Mouse (Mus musculus): Measurements from ENCODE around the gene Pdcd2.
"Not testable (repeated sequence)": the region's sequence is repeated elsewhere in the genome, so short reads cannot be mapped to it uniquely, and the experiment has no call there.

Gene Pdcd2

DNA sequence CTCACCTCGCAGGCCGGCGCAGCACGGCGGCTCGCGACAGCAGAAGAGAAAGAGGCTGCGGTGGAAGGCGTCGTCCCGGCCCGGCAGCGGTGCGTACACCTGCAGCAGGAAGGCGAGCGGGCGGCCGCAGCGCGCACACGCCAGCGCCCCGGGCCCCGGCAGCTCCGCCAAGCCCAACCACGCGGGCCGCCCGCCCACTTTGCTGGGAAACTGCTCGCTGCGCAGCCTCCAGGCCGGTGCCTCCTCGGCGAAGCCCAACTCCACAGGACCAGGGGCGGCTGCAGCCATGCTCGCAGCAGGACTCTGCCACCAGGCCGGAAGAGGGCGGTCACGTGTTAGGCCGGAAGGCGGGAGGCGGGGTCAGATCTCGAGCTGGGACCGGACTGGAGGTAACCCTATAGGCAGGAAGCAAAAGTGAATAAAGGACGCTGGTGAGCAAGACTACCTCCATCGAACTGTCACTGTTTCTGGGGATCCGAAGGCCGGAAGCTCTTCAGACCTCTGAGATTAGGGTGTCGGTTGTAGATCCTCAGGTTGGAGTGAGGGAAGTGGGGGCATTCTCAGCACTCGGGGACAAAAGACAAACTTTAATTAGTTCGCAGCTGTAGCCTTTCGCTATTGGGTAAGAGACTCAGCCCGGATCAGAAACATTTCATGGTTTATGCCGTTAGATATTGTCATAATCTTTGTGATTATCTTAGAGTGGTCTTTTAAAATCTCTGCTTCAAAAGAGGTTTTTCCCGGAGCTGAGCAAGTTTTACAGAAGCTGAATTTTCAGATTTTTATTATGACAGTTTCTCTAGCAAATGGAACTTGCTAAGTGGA lies at the start of gene Pdcd2:
Pdcd2 (minus strand) TSS at position 316 of the 825 bp plus-strand sequence.
- peak; percentile 97 for DNase-seq

GRCm38 (mm10) chr17:15575056-15575455 lies 48.0 kb upstream of the Pdcd2 start:
- DNase-seq: no peak

DNA sequence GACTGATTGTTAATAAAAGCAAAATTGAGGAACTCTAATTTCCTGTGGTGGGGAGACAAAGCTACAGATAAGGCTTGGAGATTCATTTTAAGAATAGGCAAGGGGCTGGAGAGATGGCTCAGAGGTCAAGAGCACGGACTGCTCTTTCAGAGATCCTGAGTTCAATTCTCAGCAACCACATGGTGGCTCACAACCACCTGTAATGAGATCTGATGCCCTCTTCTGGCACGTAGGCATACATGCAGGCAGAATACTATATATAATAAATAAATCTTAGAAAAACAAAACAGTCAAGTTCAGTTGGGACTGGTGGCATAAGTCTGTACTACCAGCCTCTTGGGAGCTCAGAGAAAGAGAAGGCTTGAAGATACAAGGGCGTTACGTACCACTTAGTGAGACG lies 39.8 kb upstream of the Pdcd2 start:
- DNase-seq: no peak

DNA sequence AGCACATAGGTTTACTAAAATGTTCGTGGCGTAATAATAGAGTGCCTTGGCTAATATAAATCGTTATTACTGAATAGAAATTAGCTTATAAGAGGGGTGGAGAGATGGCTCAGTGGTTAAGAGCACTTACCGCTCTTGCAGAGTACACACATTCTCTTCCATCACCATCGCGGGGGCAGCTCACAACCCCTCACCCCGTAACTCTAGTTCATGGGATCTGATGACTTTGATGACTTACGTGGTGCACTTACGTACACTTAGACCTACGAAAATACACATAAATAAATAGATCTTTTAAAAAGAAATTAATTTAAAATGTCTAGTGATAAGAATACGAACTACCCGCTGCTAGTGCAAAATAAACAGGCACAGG lies 37.8 kb upstream of the Pdcd2 start:
- DNase-seq: no peak

DNA sequence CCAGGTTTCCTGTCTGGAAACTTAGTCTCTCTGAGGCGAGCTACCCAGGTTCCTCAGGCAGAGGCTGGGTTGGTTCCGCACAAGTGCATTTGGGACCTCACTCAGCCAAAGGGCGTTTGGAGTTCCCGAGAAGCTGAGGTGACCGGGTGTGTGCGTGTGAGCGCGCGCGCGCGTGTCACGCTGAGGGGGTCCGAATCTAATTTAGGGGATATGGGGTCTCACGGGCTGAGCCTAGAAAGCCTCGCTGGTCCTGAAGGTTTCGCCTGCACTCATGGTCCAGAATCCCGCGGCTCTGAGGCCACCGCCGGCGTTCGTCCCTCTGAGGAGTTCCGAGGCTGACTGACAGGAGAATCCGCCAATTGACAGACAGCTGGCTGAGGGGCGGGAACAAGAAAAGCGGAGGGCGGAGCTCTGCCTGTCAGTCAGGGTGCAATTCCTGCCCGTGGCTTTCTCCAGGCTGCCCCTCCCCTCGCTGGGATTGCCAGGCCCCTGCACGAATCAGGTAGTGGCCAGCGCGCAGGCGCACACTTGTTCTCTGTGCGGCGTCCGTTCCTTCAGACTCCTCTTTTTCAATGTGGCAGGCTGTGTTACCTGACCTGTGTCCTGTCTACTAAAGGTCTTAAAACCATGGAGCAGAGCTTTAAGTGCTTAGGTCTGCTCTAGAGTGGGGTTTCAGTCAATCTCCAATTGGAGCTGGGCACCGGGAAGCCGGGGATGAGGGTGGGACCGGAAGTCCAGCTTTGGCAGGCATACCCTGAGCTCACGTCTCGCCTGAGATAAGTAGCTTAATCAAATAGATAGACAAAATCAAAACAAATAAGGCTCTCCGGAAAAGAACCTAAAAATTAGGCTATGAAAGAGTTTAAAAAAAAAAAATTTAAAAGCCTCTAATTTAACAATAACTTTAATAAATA lies 37.2 kb upstream of the Pdcd2 start, which contains the start of gene Prdm9:
Prdm9 (minus strand) TSS at position 341 of the 914 bp plus-strand sequence.
- DNase-seq: peak; percentile 97 to 98

DNA sequence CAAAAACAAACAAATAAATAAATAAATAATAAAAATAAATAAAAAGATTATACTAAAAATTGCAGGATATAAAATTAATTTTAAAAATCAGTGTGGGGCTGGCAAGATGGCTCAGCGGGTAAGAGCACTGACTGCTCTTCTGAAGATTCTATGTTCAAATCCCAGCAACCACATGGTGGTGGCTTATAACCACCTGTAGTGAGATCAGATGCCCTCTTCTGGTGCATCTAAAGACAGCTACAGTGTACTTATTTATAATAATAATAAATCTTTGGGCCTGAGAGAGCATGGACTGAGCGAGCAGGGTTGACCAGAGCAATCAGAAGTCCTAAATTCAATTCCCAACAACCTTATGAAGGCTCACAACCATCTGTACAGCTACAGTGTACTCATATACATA lies 32.8 kb upstream of the Pdcd2 start:
- DNase-seq: no peak

DNA sequence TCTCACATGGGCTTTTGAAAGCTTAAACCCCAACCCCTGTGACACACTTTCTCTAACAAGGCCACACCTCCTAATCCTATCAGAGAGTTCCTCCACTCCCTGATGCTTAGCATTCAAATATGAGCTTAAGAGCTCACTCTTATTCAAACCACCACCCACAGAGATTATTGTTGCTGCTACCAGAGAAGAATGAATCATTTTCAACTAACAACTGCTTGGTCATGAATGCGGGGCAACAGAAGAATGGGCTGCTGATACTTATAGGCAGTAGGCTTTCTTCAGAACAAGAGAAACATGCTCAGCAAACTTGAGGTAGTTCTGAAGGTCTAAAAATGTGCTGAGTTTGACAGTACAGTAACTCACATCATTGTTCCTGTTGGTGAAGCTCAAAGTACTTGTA lies 22.6 kb upstream of the Pdcd2 start:
- DNase-seq: no peak

- peak; percentile 49 to 53 for DNase-seq
These were observed 19.3 kb upstream of the Pdcd2 start for GRCm38 (mm10) chr17:15546440-15546839.

- not testable (repeated sequence) for DNase-seq
These were observed 16.8 kb upstream of the Pdcd2 start for GRCm38 (mm10) chr17:15543868-15544267.

DNA sequence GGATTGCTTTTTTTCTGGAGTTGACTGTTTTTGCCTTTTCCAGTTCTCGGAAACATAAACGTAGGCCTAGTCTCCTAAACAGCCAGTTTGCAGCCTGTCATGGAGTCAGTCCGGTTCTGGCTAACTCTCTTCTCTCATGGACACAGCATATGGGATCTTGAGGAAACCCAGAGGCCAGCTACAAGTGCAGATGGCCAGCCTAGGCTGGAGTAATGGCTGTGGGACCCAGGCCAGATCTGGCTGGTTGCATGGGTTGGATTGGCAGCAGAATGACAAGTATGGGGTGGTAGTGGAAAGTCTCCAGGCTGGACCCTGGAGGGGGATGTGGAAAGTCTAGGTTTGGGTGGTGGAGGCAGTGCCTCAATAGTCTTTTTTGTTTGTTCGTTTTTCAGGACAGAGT lies 13.2 kb upstream of the Pdcd2 start:
- DNase-seq: no peak

GRCm38 (mm10) chr17:15536457-15536904 lies 9.4 kb upstream of the Pdcd2 start:
- DNase-seq: peak in 1 of 2 experiments; percentile 19

- DNase-seq: peak; percentile 13 to 15
These were observed 8.8 kb upstream of the Pdcd2 start for GRCm38 (mm10) chr17:15535943-15536342.

DNA sequence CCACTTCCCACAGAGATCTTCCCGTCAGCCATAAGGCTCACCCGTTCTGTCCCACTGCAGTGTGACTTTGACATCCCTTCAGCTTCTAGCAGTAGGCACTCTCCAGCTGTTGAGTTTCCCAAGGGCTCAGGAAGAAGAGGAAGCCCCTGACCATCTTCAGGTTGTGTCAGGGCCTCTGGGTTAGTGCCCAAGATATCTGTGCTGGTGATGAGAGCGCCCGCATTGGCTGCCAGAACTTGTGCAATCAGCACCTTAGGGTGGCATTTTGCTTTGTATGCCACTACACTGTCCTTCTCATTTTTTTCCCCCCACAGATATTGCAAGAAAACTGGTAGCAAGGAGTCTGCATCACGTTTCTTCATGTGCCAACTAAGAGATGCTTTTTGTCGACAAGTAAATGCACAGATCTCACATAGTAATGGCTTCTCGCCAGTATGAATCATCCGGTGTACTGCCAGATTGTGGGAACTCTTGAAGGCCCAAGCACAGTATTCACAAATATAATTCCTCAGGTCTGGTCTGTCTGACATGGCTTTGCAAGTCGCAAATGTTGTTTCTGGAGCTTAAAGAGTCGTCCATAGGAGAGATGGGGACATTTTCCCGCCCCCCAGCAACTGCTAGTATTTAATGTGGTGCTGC lies 8.2 kb upstream of the Pdcd2 start:
- DNase-seq: peak in 1 of 2 experiments; percentile 5

GRCm38 (mm10) chr17:15530141-15530540 lies 3.0 kb upstream of the Pdcd2 start:
- peak; percentile 58 to 68 for DNase-seq

DNA sequence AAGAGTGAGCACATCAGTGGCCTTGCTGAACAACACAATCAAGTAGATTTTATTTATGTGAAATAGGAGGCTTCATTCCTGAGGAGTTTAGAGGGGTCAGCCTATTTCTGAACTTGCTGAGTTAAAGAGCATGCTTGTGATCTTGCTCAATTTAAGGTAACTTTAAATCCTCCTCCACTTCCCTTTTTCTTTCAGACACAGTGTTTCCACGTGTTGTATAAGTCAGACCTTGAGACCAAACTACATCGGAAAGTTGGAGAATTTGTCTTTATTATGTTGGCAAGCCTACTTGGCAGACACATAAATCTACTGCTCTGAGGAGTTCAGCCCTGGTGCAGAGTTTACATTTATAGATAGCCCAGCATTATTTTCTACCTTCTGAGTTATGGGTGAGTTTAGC lies 1.8 kb upstream of the Pdcd2 start:
- no peak for DNase-seq

DNA sequence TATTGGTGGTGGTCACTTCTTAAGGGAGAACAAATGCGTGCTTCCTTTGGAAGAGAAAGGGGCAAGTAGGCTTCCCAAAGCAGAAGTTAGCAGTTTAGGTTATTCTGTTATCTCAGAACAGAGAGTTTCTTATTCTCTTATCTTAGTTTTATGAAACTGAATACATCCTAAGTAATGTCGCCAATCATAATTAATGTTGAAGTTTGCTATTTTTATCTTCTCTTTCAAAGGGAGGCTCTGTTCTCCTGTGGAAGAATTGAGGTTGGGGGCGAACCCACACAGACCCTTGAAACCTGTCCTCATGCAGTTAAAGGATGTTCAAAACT lies 673 bp upstream of the Pdcd2 start:
- DNase-seq: no peak

- DNase-seq: no peak
These were observed 797 bp downstream of the Pdcd2 start for GRCm38 (mm10) chr17:15526304-15526703.

GRCm38 (mm10) chr17:15518766-15519165 lies 8.3 kb downstream of the Pdcd2 start:
- DNase-seq: no peak

- no peak for DNase-seq
These were observed 8.9 kb downstream of the Pdcd2 start for GRCm38 (mm10) chr17:15518186-15518585.

- no peak for DNase-seq
These were observed 9.3 kb downstream of the Pdcd2 start for GRCm38 (mm10) chr17:15517776-15518175.

- DNase-seq: no peak
These were observed 16.4 kb downstream of the Pdcd2 start for GRCm38 (mm10) chr17:15510694-15511093.

- DNase-seq: peak; percentile 98
These were observed 27.3 kb downstream of the Pdcd2 start, which contains the start of the genes Psmb1 and Tbp for GRCm38 (mm10) chr17:15499656-15500394. TSS of gene Psmb1 (minus strand) at chr17:15499751. TSS of gene Tbp (plus strand) at chr17:15499888.
